Mouse (Mus musculus): ENCODE data around the gene Lrpap1. TPM values are rescaled to one million over a fixed set of nuclear protein-coding genes. Genes with fewer than 3 reads are reported as not detected.

The Lrpap1 gene
- polyA plus RNA-seq, 1 experiment, result 36.4 TPM

DNA sequence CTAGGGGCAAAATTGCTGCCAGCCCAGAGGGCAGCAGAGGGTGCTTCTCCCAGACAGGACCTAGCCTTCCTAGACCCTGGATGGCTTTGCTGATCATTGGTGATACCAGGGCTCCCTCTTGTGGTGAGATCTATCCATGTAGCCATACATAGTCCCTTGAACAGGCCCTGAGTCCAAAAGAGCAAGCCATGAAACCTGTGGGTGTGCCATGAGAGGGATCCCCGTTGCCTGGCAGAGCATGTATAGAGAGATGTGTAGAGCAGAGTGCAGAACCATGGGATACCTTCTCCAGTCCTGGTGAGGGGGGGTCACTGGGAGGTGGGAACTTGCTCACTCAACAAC is 62.5 kb downstream of the Lrpap1 start:
- TF ChIP-seq CTCF (IDR thresholded peaks at IDR 0.05; ENCODE audit: control insufficient read depth, insufficient read depth, insufficient replicate concordance, low read depth, low read length) (peak; percentile 62; the same call in 1 of the 2 replicates), POLR2A (IDR thresholded peaks at IDR 0.05; ENCODE audit: control insufficient read depth, low read depth, low read length) (no peak)
- H3K27ac ChIP-seq (ENCODE audit: control insufficient read depth, insufficient read depth, low read depth, low read length), result no peak overlapping the region
- H3K4me3 ChIP-seq (ENCODE audit: control insufficient read depth, low read depth, low read length), result no peak overlapping the region
- H3K36me3 ChIP-seq (ENCODE audit: control insufficient read depth, insufficient read depth, low read length), result no peaks in the 10 kb centered on the region
- H3K4me1 ChIP-seq (ENCODE audit: control insufficient read depth, insufficient read depth, low read length), result no peaks in the 10 kb centered on the region
- H3K27me3 ChIP-seq (ENCODE audit: control insufficient read depth, insufficient read depth, low read length), result no peaks in the 10 kb centered on the region

DNA sequence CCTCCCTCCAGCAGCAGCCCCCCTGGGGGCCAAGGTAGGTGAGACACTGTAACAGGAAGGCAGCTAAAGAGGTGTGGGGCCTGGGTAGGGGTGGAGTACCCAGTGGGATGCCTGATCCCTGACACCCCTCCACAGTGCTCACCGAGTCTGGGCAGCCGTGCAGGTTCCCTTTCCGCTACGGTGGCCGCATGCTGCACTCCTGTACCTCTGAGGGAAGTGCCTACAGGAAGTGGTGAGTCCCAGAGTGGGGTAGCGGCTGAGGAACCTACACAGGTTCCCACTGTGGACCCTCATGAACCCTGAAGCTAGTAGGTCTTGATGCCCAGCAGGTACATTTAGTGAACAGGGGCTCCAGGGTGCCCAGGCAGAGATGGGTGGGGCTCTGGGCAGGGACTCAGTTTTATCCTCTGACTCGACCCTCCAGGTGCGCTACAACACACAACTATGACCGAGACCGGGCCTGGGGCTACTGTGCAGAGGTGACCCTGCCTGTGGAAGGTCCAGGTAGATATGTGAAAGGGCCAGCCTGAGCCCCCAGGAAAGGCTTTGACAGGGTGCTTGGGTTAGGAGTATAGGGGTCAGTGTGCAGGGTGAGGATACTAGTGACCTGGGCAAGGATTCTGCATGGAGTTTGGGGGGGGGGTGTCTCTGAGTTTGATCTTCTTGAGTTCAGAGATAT is 63.0 kb downstream of the Lrpap1 start:
- H3K36me3 ChIP-seq (ENCODE audit: control insufficient read depth, insufficient read depth, low read length), result no peaks in the 10 kb centered on the region
- H3K27me3 ChIP-seq (ENCODE audit: control insufficient read depth, insufficient read depth, low read length), result no peaks in the 10 kb centered on the region
- no peaks in the 10 kb centered on the region for H3K4me1 ChIP-seq (ENCODE audit: control insufficient read depth, insufficient read depth, low read length)
- H3K4me3 ChIP-seq (ENCODE audit: control insufficient read depth, low read depth, low read length), result no peak overlapping the region
- no peak overlapping the region for H3K27ac ChIP-seq (ENCODE audit: control insufficient read depth, insufficient read depth, low read depth, low read length)
- TF ChIP-seq POLR2A (IDR thresholded peaks at IDR 0.05; ENCODE audit: control insufficient read depth, low read depth, low read length), result no peak
- TF ChIP-seq CTCF (IDR thresholded peaks at IDR 0.05; ENCODE audit: control insufficient read depth, insufficient read depth, insufficient replicate concordance, low read depth, low read length), result no peak

Other genes with a start within 250 kb of the Lrpap1 start
- 4.0 and 4.1 TPM in 2 replicates for gene Msantd1, start 197.8 kb downstream of the Lrpap1 start, polyA plus RNA-seq (2012; rRNA removed)
- gene Rgs12, start 156.3 kb downstream of the Lrpap1 start, polyA plus RNA-seq (2012; rRNA removed), result 35.2 and 54.7 TPM in 2 replicates
- 1.8 and 3.0 TPM in 2 replicates for gene Hgfac, start 64.3 kb downstream of the Lrpap1 start, polyA plus RNA-seq (2012; rRNA removed)
- gene Dok7, start 49.0 kb downstream of the Lrpap1 start, polyA plus RNA-seq (2012; rRNA removed), result 9.9 and 10.6 TPM in 2 replicates
- 0.10 and 0.26 TPM in 2 replicates for gene Adra2c, start 172.6 kb upstream of the Lrpap1 start, polyA plus RNA-seq (2012; rRNA removed)

Measured in testis, adult 2 months (tissue).